Mouse (Mus musculus) adrenal gland, postnatal 25 days (tissue): ENCODE measurements around the gene Ccdc33. TPM values are rescaled to one million over a fixed set of nuclear protein-coding genes. Genes with fewer than 3 reads are reported as not detected.

Experiments
- DNase-seq: peaks from one replicate; pipeline ENCODE4 v3.0.0; 2021; ENCODE audit warnings: mixed read lengths
- long read RNA-seq: library from polyadenylated mRNA; stranded (forward); transcript quantifications from one replicate; pipeline ENCODE4 v2.0.0, GENCODE M21; 2021
- total RNA-seq: library from RNA; stranded (reverse); gene quantifications from 2 replicates; pipeline ENCODE4 v1.2.3, GENCODE M21; 2021

The Ccdc33 gene
- total RNA-seq = 0.39 and 0.76 TPM in 2 replicates
- long read RNA-seq, partial matches to known transcripts = 0 of 1 reads
- long read RNA-seq, other reads (novel, unspliced or antisense) = 1 of 1 reads

DNA sequence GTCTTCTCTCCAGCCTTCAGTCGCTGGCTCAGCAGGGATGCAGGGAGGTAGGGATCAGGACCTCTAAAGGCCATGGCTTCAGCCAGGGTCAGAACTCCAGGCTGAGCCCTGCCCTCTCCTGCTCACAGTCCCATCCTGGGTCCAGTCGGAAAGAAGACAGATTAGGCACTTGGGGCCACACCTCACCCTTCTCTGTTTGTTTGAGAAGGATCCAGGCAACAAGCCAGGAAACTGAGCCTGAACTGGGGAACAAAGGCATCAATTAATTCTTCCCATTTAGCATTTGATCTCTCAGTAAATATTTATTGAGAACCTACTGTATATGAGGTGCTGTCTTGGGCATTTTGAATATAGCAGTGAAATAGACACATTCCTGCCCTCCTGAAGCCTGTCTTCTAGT lies at the start of gene Ccdc33:
Gene Ccdc33 (minus strand): TSS at position 153 of the 400 bp plus-strand sequence.
- no peak for DNase-seq

DNA sequence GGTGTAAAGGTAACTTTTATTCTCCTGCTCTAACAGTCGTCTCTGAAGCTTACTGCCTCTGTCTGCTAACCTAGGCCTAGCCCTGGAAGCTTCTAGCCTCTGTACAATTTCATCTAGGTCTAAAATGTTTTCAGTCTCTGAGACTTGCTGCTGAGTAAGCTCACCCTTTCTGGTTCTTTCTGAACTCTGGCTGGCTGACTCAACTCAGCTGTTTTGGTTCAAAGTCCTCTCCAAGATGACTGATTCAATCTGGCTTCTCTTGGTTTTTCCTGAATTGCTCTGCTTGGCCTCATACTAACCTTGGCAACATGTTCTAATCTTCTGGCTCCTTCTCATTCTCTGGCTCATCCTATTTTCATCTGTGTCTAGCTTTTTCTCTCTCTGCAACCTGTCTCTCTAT lies 47.2 kb upstream of the Ccdc33 start:
- no peak for DNase-seq

DNA sequence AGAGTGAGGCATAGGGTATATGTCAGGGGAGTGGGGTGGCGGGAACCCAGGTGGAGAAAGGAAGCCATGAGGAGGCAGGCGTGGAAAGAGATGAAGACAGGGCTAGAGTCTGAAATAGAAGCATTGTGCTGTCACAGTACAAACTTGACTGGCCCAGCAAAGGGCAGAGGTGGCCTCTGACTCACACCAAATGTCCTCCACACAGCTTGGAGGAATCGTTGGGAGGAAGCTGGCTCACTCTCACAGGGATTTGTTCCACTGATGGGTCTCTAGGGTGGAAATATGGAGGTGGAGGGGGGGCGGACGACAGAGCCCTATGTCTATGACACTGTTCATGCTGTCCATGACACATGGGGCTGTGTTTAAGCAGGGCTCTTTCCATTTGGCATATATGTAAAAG lies 44.5 kb upstream of the Ccdc33 start:
- peak; percentile 42 for DNase-seq

DNA sequence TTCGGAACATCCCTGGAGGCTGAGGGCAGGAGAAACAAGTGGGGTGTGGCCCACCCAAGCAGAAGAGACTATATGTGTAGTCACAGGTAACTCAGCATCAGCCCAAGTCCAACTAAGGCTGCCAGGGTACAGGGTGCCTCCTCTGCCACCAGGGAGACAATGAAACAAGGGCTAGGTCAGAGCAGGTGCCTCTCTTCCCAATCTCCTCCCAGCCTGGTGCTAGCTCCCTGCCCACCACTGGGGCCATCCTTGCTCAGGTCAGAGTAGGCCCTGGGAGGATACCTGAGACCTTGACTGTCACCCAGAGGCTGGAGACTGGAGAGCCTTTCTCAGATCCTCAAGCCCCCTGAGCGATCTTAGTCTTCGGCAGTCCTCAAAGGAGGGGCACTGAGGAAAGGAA lies 43.5 kb upstream of the Ccdc33 start:
- no peak for DNase-seq

GRCm38 (mm10) chr9:58160315-58160714 lies 41.7 kb upstream of the Ccdc33 start:
- no peak for DNase-seq

DNA sequence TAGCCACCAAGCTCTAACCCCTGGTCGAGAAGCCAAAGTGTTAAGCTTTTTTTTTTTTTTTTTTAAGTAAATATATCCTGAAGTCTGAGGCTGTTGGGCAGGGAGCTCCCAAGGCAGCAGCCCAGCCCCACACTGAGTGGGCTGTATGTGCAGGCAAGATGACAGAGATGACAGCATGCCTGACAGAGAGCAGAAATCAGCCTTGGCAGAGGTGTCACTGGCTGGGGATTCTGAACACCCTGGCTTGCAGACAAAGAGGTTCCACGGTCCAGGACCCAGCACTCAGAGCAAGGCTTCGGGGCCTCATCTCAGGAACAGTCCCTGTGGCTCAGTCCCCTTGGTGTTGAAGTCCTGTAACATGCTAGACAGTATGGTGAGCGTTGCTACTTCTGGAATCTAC lies 41.2 kb upstream of the Ccdc33 start:
- no peak for DNase-seq

DNA sequence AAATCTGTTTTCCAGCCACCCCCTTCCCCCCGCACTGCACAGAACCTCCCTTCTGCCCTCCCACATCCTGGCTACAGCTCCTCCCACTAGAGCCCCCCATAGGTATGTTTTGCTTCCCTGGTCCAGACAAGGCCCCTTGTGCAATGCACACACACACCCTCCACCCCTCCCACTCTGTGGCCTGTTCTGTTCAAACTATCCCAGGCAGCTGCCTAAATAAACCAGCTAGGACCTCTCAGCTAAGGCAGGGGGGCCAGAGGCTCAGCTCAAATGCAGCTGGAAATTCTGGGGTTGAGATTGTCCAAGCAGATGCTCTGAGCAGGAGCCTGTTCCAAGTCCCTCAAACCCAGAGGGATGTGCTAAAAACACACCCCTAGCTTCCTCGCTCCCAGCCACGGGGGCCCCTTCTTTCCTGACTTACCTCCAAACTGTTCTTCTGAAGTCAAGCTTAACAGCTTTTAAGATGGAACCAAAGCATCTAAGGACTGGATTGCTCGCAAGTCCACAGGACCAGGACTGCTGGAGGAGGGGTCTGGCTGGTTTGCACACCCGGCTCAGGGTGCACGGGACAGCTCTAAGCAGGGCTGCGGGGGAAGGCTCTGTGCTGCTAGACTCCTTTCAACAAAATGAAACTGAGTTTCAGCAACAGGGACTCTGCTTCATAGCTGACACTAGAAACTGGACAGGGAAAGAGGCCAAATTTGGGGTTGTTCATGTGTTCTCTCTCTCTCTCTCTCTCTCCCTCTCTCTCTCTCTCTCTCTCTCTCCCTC lies 40.1 kb upstream of the Ccdc33 start:
- DNase-seq = no peak

- no peak for DNase-seq
Measured at GRCm38 (mm10) chr9:58157838-58158237, 39.2 kb upstream of the Ccdc33 start.

- DNase-seq = no peak
Measured at GRCm38 (mm10) chr9:58156819-58157560, 38.4 kb upstream of the Ccdc33 start.

GRCm38 (mm10) chr9:58155366-58155765 lies 36.7 kb upstream of the Ccdc33 start:
- DNase-seq = peak; percentile 39

DNA sequence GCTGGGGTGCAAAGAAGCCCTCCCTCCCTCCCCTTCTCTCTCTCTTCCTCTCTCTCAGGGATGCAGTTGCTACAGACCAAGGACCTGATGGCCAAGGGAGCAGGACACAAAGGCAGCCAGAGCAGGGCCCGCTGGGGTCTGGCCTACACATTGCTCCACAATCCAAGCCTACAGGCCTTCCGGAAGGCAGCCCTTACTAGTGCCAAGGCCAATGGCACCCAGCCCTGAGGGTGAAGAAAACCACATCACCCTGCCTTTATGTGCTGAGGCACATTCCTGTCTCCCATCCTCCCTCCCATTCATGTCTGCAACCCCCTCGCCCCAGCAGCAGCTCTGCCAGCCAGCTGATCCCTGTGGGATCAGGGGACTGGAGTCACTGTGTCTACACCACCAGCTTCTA lies 34.5 kb upstream of the Ccdc33 start:
- no peak for DNase-seq

- no peak for DNase-seq
Measured at GRCm38 (mm10) chr9:58150733-58151361, 32.2 kb upstream of the Ccdc33 start.

DNA sequence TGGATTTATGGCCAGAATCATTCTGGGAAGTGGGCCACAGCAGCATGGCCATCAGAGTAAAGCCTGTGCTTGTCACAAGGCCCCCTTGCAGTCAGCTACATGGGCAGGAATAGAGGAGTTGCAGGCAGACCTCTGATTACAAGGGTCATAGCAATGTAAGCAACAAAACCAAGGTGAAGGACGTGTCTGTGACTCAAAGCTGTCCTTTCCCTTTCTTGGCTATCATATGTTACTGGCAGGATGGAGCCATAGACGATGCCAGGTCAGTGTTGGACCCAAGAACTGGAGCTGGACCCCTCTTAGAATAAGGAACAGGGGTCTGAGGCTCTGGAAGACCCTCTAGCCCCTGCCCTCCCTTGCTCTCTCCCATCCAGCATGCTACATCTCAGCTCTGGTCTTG lies 30.2 kb upstream of the Ccdc33 start:
- no peak for DNase-seq

GRCm38 (mm10) chr9:58145417-58145816 lies 26.8 kb upstream of the Ccdc33 start:
- no peak for DNase-seq

- no peak for DNase-seq
Measured at GRCm38 (mm10) chr9:58144664-58145063, 26.0 kb upstream of the Ccdc33 start.

- DNase-seq = no peak
Measured at GRCm38 (mm10) chr9:58143419-58143818, 24.8 kb upstream of the Ccdc33 start.

- DNase-seq = no peak
Measured at GRCm38 (mm10) chr9:58139947-58140346, 21.3 kb upstream of the Ccdc33 start.

DNA sequence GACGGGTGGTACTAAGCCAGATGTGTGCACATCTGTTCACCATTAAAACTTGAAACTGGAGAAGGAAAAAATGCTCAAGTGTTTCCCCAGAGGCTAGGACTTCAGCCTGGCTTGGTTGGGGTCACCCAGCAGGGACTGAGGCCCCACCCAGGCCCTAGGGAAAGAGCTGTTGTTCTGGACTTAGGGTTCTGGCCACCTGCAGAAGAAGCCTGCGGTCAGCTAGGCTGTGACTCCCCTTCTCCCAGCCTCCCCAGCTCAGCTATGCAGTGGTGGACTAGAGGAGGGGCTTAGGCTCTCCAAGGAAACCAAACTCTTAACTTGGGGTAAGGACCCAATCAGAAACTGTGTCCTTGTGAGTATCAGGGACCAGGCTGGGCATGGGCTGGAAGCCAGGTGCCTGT lies 17.3 kb upstream of the Ccdc33 start:
- no peak for DNase-seq

DNA sequence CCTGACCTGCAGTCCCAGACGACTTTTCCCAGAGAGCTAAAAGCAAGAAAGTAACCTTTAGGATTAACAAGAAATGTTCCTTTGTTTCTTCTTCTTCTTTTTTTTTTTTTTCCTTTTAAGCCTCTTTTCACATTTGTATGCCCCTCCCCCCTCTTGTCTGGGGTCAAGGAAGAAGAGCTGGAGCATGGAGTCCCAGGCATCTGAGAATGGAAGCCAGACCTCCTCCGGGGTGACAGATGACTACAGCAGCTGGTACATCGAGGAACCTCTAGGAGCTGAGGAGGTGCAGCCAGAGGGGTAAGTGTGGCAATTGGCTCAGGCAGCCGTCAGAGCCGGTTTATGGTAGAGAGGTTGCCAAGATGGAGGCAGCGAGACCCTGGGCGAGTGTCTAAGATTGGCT lies 16.3 kb upstream of the Ccdc33 start:
- DNase-seq = no peak

DNA sequence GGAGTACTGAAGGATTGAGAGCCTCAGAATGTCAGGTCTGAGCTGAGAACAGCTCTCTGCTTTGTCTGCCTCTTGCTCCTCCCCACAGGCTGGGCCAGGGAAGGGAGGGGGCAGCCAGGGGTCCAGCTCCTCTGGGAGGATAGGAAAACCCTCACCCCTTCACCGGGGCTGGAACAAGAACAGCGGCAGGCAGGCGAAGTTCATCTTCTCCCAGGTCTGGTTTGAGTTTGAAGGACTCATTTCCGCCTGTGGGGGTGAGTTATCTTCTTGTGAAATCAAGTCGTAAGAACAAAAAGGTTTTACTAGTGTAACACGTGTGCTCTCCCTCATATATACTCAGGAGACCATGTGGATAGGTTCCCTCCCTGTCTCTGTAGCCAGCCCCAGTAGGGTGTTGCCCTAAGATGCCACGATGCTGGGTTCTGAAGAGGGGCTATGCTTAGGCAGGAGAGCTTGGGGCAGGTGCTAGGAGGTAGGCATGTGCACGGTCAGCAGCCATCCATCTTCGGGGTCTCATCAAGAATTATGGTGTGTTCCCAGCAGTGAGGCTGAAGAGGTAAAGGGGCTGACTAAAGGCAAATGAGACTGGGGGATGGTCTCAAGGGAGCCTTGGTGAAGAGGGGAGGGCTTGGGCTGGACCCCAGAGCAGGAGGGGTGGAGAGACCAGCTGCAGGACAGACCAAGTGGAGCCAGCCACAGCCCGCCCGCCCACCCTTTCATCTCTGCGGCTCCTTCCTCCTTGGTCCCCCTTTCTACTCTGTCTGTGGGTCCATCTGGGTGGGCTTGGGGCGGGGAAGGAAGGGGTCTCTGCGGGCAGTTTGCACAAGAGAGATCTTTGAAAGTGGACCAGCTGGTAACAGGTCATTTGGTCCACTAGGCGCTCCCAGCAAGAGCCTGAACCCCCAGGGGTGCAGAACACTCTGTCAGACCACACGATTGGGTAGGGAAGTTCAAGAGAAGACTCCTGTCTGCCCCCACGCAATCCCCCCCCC lies 15.6 kb upstream of the Ccdc33 start:
- DNase-seq = no peak

DNA sequence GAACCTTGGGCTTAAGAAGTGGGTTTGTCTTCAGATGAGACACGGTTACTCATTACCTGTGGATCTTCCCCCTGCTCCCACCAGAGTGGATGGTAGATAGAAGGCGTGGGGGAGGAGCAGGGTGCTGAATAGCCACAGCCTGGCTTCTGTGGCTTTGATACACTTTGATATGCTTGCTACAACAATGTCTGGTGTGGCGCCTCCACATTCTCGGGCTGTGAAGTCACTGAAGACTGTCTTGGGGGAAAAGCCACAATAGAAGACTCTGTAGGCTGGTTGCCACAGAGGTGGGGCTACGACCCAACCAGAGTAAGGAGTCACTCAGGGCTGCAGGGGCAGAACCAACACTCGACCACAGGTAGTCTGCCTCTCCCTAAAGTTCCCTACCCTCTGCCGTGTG lies 13.1 kb upstream of the Ccdc33 start:
- no peak for DNase-seq

GRCm38 (mm10) chr9:58130909-58131308 lies 12.3 kb upstream of the Ccdc33 start:
- DNase-seq = no peak
